In genomic region chr11:78726366-78726765, GRCm38 (mm10) we compare ENCODE assay signal across 29 mouse cellular contexts. TPM values are rescaled to one million over a fixed set of nuclear protein-coding genes. Genes with fewer than 3 reads are reported as not detected.
DNase-seq lines count a peak whose midpoint lies in the region; ATAC-seq and TF ChIP-seq lines count a peak whose summit lies in the region.
"Had no signal": no experiment of that assay in that cellular context is flagged by ENCODE, and none has a peak within 500 bp of the region (broad histone marks: within the 10 kb centered on the region; RNA-seq: fewer than 3 reads in every experiment).

No protein-coding gene starts in this region.

- DNase-seq in layer of hippocampus, adult 11-12 months (ENCODE audit: low spot score), result peak; percentile 16
- no peak for DNase-seq in layer of hippocampus, postnatal 25 days (ENCODE audit: extremely low spot score in 1 of 2, low spot score in 1 of 2)
- DNase-seq in right cerebral cortex, adult 2 months (ENCODE audit: low spot score in 2 of 2), result peak; percentile 56 to 67
- no peak for DNase-seq in right cerebral cortex, postnatal 10 days (ENCODE audit: low spot score in 2 of 2)
- DNase-seq in left cerebral cortex, adult 2 months (ENCODE audit: extremely low spot score in 1 of 2, low spot score in 2 of 2), result peak in 1 of 2 experiments; percentile 38
- DNase-seq in right cerebral cortex, postnatal 36 days (ENCODE audit: low spot score in 2 of 2), result peak; percentile 50 to 84
- DNase-seq in spleen, postnatal 36 days (ENCODE audit: low spot score in 2 of 2), result no peak
- DNase-seq: adrenal gland, adult 8-10 months; cerebellum, adult 9-10 months; cerebellum, postnatal 36 days; embryo, embryonic 11 days; gastrocnemius, postnatal 14 days; heart, postnatal 36 days; kidney, adult 8-10 months; thymus, adult 18-20 months; thymus, postnatal 36 days had no signal

- intact Hi-C loops in left cerebral cortex, adult 2 months (cut with DNase I), result loop anchor here (1.0 to 5.0 kb wide), 5 partner anchors 24 to 79 kb away; no protein-coding TSS in a partner anchor

- TF ChIP-seq CTCF in left cerebral cortex, adult 2 months (IDR thresholded peaks at IDR 0.05), result no peak

- peak overlapping the region; percentile 92 for H3K27ac ChIP-seq in left cerebral cortex, adult 2 months
- H3K27ac ChIP-seq: embryonic facial prominence, embryonic 12.5 days; forebrain, embryonic 15.5 days; heart, embryonic 15.5 days; hindbrain, embryonic 12.5 days; kidney, postnatal 0 days; limb, embryonic 13.5 days; lung, embryonic 15.5 days; midbrain, embryonic 13.5 days; neural tube, embryonic 13.5 days; stomach, embryonic 15.5 days had no signal

- ATAC-seq in megakaryocyte progenitor cell, adult 5-6 weeks (replicated peaks; ENCODE audit: poor library complexity), result no peak
- ATAC-seq: forebrain, embryonic 15.5 days; intestine, embryonic 16.5 days; midbrain, embryonic 13.5 days had no signal

- no peak overlapping the region for H3K4me3 ChIP-seq in left cerebral cortex, adult 2 months
- H3K4me3 ChIP-seq: embryonic facial prominence, embryonic 12.5 days; forebrain, embryonic 15.5 days; heart, embryonic 15.5 days; hindbrain, embryonic 12.5 days; limb, embryonic 13.5 days; lung, embryonic 15.5 days; megakaryocyte, embryonic 14.5 days; midbrain, embryonic 13.5 days; neural tube, embryonic 13.5 days; stomach, embryonic 15.5 days had no signal

RNA-seq across cellular contexts. Expression of gene Ccnq, which starts 25.2 kb away (rescaled TPM):
- total RNA-seq in layer of hippocampus, postnatal 25 days (2021), result 10 to 100 TPM; 17.9 to 19.5 TPM
- total RNA-seq in left cerebral cortex, adult 2 months (2021), result 10 to 100 TPM; 16.1 to 20.1 TPM
- 36.4 and 39.5 TPM in 2 replicates for total RNA-seq in megakaryocyte progenitor cell, adult 5-6 weeks (2015)
- total RNA-seq in megakaryocyte progenitor cell, adult 5-6 weeks (2017), result 24.3 and 30.1 TPM in 2 replicates

RNA-seq across cellular contexts. Expression of gene Nlk, which starts 29.2 kb away (rescaled TPM):
- 10 to 100 TPM; 42.5 to 45.1 TPM for total RNA-seq in layer of hippocampus, postnatal 25 days (2021)
- total RNA-seq in left cerebral cortex, adult 2 months (2021), result 100 to 1,000 TPM; 115 to 118 TPM
- total RNA-seq in megakaryocyte progenitor cell, adult 5-6 weeks (2015), result 15.8 and 19.5 TPM in 2 replicates
- 16.6 and 21.6 TPM in 2 replicates for total RNA-seq in megakaryocyte progenitor cell, adult 5-6 weeks (2017)

Comparison
In these comparisons a context has a peak if more than half of its experiments do, and no peak if none do; other contexts are left out.
1. DNase-seq: peak in layer of hippocampus, adult 11-12 months (single experiment), right cerebral cortex, adult 2 months (2 of 2) and right cerebral cortex, postnatal 36 days (2 of 2); none in layer of hippocampus, postnatal 25 days (0 of 2), right cerebral cortex, postnatal 10 days (0 of 2) and spleen, postnatal 36 days (0 of 2).